Mouse (Mus musculus) lung, embryonic 14.5 days (tissue): Measurements from ENCODE around the gene Arnt2. TPM values are rescaled to one million over a fixed set of nuclear protein-coding genes. Genes with fewer than 3 reads are reported as not detected.

Source experiments
- ATAC-seq: fragments of 200-750 bp; cut with Nextera tagmentation; 2 replicates; pipeline ENCODE4 v1.8.0; 2017; ENCODE audit warnings: mild to moderate bottlenecking, moderate TSS enrichment, moderate library complexity; ENCODE audit not compliant: insufficient read depth
- DNase-seq: peaks from one replicate; pipeline ENCODE4 v3.0.0-alpha.2; 2015
- H3K27ac ChIP-seq: fragments of 300-500 bp; sonication (generic); 2 replicates; pipeline ENCODE4 v1.5.1; 2014; ENCODE audit warnings: low read depth, mild to moderate bottlenecking, moderate library complexity
- H3K27me3 ChIP-seq: fragments of 300-500 bp; sonication (generic); 2 replicates; pipeline ENCODE4 v1.6.1; 2014; ENCODE audit warnings: low read length, control low read depth; ENCODE audit not compliant: insufficient read depth
- H3K36me3 ChIP-seq: fragments of 300-500 bp; sonication (generic); 2 replicates; pipeline ENCODE4 v1.6.1; 2014; ENCODE audit warnings: control low read depth; ENCODE audit not compliant: insufficient read depth
- H3K4me1 ChIP-seq: fragments of 300-500 bp; sonication (generic); 2 replicates; pipeline ENCODE4 v1.6.1; 2014; ENCODE audit warnings: antibody characterized with exemption, control low read depth; ENCODE audit not compliant: insufficient read depth
- H3K4me2 ChIP-seq: fragments of 300-500 bp; sonication (generic); 2 replicates; pipeline ENCODE4 v1.6.1; 2014; ENCODE audit warnings: mild to moderate bottlenecking
- H3K4me3 ChIP-seq: fragments of 300-500 bp; sonication (generic); 2 replicates; pipeline ENCODE4 v1.5.1; 2014; ENCODE audit warnings: low read depth, low read length
- H3K9ac ChIP-seq: fragments of 300-500 bp; sonication (generic); 2 replicates; pipeline ENCODE4 v1.6.1; 2014
- H3K9me3 ChIP-seq: fragments of 300-500 bp; sonication (generic); 2 replicates; pipeline ENCODE4 v1.6.1; 2016; ENCODE audit warnings: low read depth, low read length, control low read depth
- CTCF ChIP-seq: IDR thresholded peaks from 2 replicates; pipeline ENCODE4 v1.5.1; 2016; ENCODE audit warnings: antibody characterized with exemption, low read depth
- WGBS: fragments of 180-500 bp; shearing (Covaris S2); extraction: QIAGEN DNeasy Blood & Tissue Kit; methylation state at CpG from one replicate; pipeline ENCODE4 v1.1.7; 2014; 5-methylcytosine and 5-hydroxymethylcytosine counted together
- polyA plus RNA-seq: library from polyadenylated mRNA; unstranded; fragments of >200 nt; fragmentation: Nextera tagmentation; extraction: Ambion mirVana; gene quantifications from 2 replicates; pipeline ENCODE4 v1.2.1, GENCODE M21; 2014

Arnt2 gene
- polyA plus RNA-seq, 1 experiment from 2014 or later = 14.4 TPM

GRCm38 (mm10) chr7:84212112-84212511, 197.9 kb downstream of the Arnt2 start:
- no peak overlapping the region for H3K9ac ChIP-seq
- H3K27ac ChIP-seq = peak overlapping the region; percentile 3; the same call in 1 of the 2 replicates
- no peaks in the 10 kb centered on the region for H3K9me3 ChIP-seq
- no peaks in the 10 kb centered on the region for H3K27me3 ChIP-seq
- no peak overlapping the region for H3K4me3 ChIP-seq
- WGBS = 14% methylated on average over 1 of the region's 1 CpGs
- H3K36me3 ChIP-seq = no peaks in the 10 kb centered on the region
- ATAC-seq (peak; percentile 80), DNase-seq (peak; percentile 73)
- H3K4me1 ChIP-seq = peaks cover 9% of the 10 kb centered on the region
- no peak overlapping the region for H3K4me2 ChIP-seq
- TF ChIP-seq CTCF = no peak

GRCm38 (mm10) chr7:84210585-84211291, 199.2 kb downstream of the Arnt2 start:
- no peak overlapping the region for H3K4me3 ChIP-seq
- no peaks in the 10 kb centered on the region for H3K9me3 ChIP-seq
- ATAC-seq (peak; percentile 71; the same call in 1 of the 2 replicates), DNase-seq (peak; percentile 20)
- 46% methylated on average over 10 of the region's 10 CpGs for WGBS
- TF ChIP-seq CTCF = no peak
- no peak overlapping the region for H3K9ac ChIP-seq
- H3K27ac ChIP-seq = peak overlapping the region; percentile 30; the same call in 1 of the 2 replicates
- no peak overlapping the region for H3K4me2 ChIP-seq
- no peaks in the 10 kb centered on the region for H3K27me3 ChIP-seq
- H3K36me3 ChIP-seq = no peaks in the 10 kb centered on the region
- peaks cover 9% of the 10 kb centered on the region for H3K4me1 ChIP-seq

GRCm38 (mm10) chr7:84203981-84204380, 206.0 kb downstream of the Arnt2 start:
- H3K9ac ChIP-seq = no peak overlapping the region
- no peaks in the 10 kb centered on the region for H3K9me3 ChIP-seq
- ATAC-seq (no peak), DNase-seq (peak; percentile 79)
- H3K4me2 ChIP-seq = no peak overlapping the region
- no peak overlapping the region for H3K27ac ChIP-seq
- no peaks in the 10 kb centered on the region for H3K36me3 ChIP-seq
- H3K4me1 ChIP-seq = no peaks in the 10 kb centered on the region
- whole genome bisulfite sequencing = 47% methylated on average over 3 of the region's 3 CpGs
- TF ChIP-seq CTCF = no peak
- no peaks in the 10 kb centered on the region for H3K27me3 ChIP-seq
- H3K4me3 ChIP-seq = no peak overlapping the region

GRCm38 (mm10) chr7:84201151-84202068, 208.6 kb downstream of the Arnt2 start:
- no peaks in the 10 kb centered on the region for H3K4me1 ChIP-seq
- H3K36me3 ChIP-seq = no peaks in the 10 kb centered on the region
- H3K9me3 ChIP-seq = no peaks in the 10 kb centered on the region
- DNase-seq (peak; percentile 93), ATAC-seq (peak; percentile 91)
- no peak overlapping the region for H3K4me3 ChIP-seq
- 68% methylated on average over 13 of the region's 13 CpGs for WGBS
- no peak for TF ChIP-seq CTCF
- H3K27ac ChIP-seq = no peak overlapping the region
- H3K4me2 ChIP-seq = no peak overlapping the region
- H3K27me3 ChIP-seq = no peaks in the 10 kb centered on the region
- no peak overlapping the region for H3K9ac ChIP-seq

- DNase-seq = no peak
- Histone ChIP-seq H3K36me3 (no peaks in the 10 kb centered on the region), H3K4me1 (no peaks in the 10 kb centered on the region), H3K4me3 (no peak overlapping the region), H3K27ac (no peak overlapping the region), H3K27me3 (no peaks in the 10 kb centered on the region), H3K4me2 (no peak overlapping the region), H3K9me3 (no peaks in the 10 kb centered on the region), H3K9ac (no peak overlapping the region)
- 62% methylated on average over 6 of the region's 6 CpGs for WGBS
- TF ChIP-seq CTCF = no peak
- no peak for ATAC-seq
These were observed 212.6 kb downstream of the Arnt2 start for GRCm38 (mm10) chr7:84197208-84197860.

Other genes starting within 250 kb of the Arnt2 start
- 6.3 and 6.8 TPM in 2 replicates for gene Gm2115, start 118.8 kb upstream of the Arnt2 start, polyA plus RNA-seq
- 10.7 and 12.0 TPM in 2 replicates for gene Fah, start 196.5 kb upstream of the Arnt2 start, polyA plus RNA-seq